Mouse (Mus musculus) forebrain, postnatal 0 days (tissue): Measurements from ENCODE around the gene Marveld1. TPM values are rescaled to one million over a fixed set of nuclear protein-coding genes. Genes with fewer than 3 reads are reported as not detected.

Source experiments
- ATAC-seq: fragments of 200-750 bp; cut with Nextera tagmentation; 2 replicates; pipeline ENCODE4 v1.8.0; 2017; ENCODE audit warnings: mild to moderate bottlenecking, moderate library complexity
- DNase-seq: peaks from one replicate; pipeline ENCODE4 v3.0.0-alpha.2; 2015
- H3K27ac ChIP-seq: fragments of 300-500 bp; sonication (generic); 2 replicates; pipeline ENCODE4 v1.5.1; 2014; ENCODE audit warnings: low read depth, mild to moderate bottlenecking, antibody characterized with exemption, low read length, moderate library complexity, mixed read lengths
- H3K27me3 ChIP-seq: fragments of 300-500 bp; sonication (generic); 2 replicates; pipeline ENCODE4 v1.6.1; 2014; ENCODE audit warnings: mild to moderate bottlenecking, low read length, mixed read lengths; ENCODE audit not compliant: insufficient read depth
- H3K36me3 ChIP-seq: fragments of 300-500 bp; sonication (generic); 2 replicates; pipeline ENCODE4 v1.6.1; 2014; ENCODE audit warnings: mild to moderate bottlenecking, moderate library complexity; ENCODE audit not compliant: insufficient read depth
- H3K4me1 ChIP-seq: fragments of 300-500 bp; sonication (generic); 2 replicates; pipeline ENCODE4 v1.6.1; 2014; ENCODE audit warnings: antibody characterized with exemption; ENCODE audit not compliant: insufficient read depth
- H3K4me2 ChIP-seq: fragments of 300-500 bp; sonication (generic); 2 replicates; pipeline ENCODE4 v1.6.1; 2014; ENCODE audit warnings: low read depth, mild to moderate bottlenecking, moderate library complexity
- H3K4me3 ChIP-seq: fragments of 300-500 bp; sonication (generic); 2 replicates; pipeline ENCODE4 v1.5.1; 2014; ENCODE audit warnings: low read depth, low read length, mixed read lengths
- H3K9ac ChIP-seq: fragments of 300-500 bp; sonication (generic); 2 replicates; pipeline ENCODE4 v1.6.1; 2014; ENCODE audit warnings: mild to moderate bottlenecking
- H3K9me3 ChIP-seq: fragments of 300-500 bp; sonication (generic); 2 replicates; pipeline ENCODE4 v1.6.1; 2016; ENCODE audit warnings: low read length
- CTCF ChIP-seq: sonication (generic); IDR thresholded peaks from 2 replicates; pipeline ENCODE4 v1.5.1; 2016; ENCODE audit warnings: antibody characterized with exemption, control low read depth, low read depth
- WGBS: fragments of 180-500 bp; shearing (Covaris S2); extraction: QIAGEN DNeasy Blood & Tissue Kit; methylation state at CpG from one replicate; pipeline ENCODE4 v1.1.7; 2014; 5-methylcytosine and 5-hydroxymethylcytosine counted together
- polyA plus RNA-seq: library from polyadenylated mRNA; unstranded; fragments of >200 nt; fragmentation: Nextera tagmentation; extraction: Ambion mirVana; gene quantifications from 2 replicates; pipeline ENCODE4 v1.2.1, GENCODE M21; 2015
- total RNA-seq: library from RNA; depleted of rRNA; stranded (reverse); fragments of >200 nt; gene quantifications from 2 replicates; pipeline ENCODE4 v1.2.3, GENCODE M21; 2014

Marveld1 gene
- total and polyA plus RNA-seq, 2 experiments from 2014 or later, result 4.3 to 11.9 TPM

DNA sequence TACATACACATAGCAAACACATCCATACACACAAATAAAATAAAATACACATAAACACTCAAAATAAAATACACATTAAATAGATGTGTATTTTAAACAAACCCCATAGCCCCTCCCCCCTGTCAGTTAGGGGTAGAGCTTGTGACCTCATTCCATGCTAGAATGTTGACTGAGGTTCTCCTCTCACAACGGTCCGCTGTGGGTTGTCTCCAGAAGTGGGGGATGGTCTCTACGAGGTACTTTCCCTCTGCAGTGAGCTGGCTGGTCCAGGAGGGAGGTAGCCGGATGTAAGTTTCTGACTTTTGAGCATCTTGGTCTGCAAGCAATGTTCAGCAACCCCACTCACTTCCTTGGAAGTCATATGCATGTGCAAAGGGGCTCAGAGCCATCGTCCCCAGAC, 16.6 kb downstream of the Marveld1 start, which contains the start of gene Zfyve27:
Gene Zfyve27 (plus strand): TSS at position 188 of the 400 bp plus-strand sequence.
- Histone ChIP-seq H3K36me3 (no peaks in the 10 kb centered on the region), H3K9me3 (no peaks in the 10 kb centered on the region), H3K9ac (no peak within 1 kb of the TSS), H3K27ac (no peak within 1 kb of the TSS), H3K4me3 (no peak within 1 kb of the TSS), H3K4me1 (no peaks in the 10 kb centered on the region; the same call in 1 of the 2 replicates), H3K4me2 (no peak within 1 kb of the TSS), H3K27me3 (no peaks in the 10 kb centered on the region)
- WGBS, result 58% methylated on average over 5 of the region's 5 CpGs
- DNase-seq (no peak), ATAC-seq (no peak)
- no peak for TF ChIP-seq CTCF

DNA sequence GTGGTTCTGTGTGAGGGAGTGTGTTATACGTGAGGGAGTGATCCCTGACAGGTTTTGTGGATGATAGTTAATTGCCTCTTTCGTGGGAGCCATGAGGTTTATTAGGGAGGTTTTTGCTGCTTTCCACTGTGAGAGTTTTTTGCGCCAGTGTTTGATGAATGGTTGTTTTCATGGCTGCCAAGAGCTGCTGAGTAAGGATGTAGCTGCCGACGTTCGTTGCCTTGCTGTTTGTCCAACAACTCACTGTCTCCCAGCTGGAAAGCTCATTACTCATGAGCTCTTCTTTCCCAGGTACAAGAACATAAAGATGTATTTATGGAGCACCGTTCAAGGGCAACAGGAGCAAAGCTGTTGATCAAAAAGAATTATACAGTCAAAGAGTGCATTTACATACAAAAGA, 17.0 kb downstream of the Marveld1 start:
- no peak overlapping the region for H3K27ac ChIP-seq

DNA sequence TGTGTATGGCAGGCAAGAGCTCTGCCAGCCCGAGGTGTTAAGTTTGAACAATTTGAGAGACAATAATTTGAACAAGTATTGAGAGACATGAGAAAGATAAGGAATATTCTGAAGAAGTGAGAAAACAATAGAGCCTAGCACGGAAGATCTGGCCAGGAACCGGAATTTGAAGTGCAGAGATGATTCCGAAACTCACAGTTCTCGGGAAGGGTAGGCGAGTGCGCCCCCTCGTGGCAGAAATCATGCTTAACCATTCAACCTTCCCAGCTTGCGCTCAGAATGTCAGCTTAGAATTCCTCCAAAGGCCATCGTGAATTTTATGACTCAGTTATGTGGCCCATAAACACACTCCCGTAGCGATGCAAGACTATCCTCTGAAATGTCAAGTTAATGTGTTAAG, 18.9 kb downstream of the Marveld1 start:
- WGBS, result 2% methylated on average over 12 of the region's 12 CpGs
- Histone ChIP-seq H3K27ac (no peak overlapping the region), H3K9ac (peak overlapping the region; percentile 28; the same call in 1 of the 2 replicates), H3K4me1 (peaks cover 4% of the 10 kb centered on the region; the same call in 1 of the 2 replicates), H3K4me3 (no peak overlapping the region), H3K9me3 (no peaks in the 10 kb centered on the region), H3K36me3 (no peaks in the 10 kb centered on the region), H3K27me3 (no peaks in the 10 kb centered on the region), H3K4me2 (peak overlapping the region; percentile 28)
- no peak for ATAC-seq
- TF ChIP-seq CTCF, result peak; percentile 89
- DNase-seq, result peak; percentile 87

More for the DNA sequence above, 17.0 kb downstream of the Marveld1 start:
- 17% methylated on average over 7 of the region's 7 CpGs for WGBS
- Histone ChIP-seq H3K9me3 (no peaks in the 10 kb centered on the region), H3K4me2 (no peak overlapping the region), H3K36me3 (no peaks in the 10 kb centered on the region), H3K4me1 (no peaks in the 10 kb centered on the region; the same call in 1 of the 2 replicates), H3K4me3 (no peak overlapping the region), H3K9ac (no peak overlapping the region), H3K27me3 (no peaks in the 10 kb centered on the region)
- DNase-seq (peak; percentile 33), ATAC-seq (no peak)
- no peak for TF ChIP-seq CTCF

DNA sequence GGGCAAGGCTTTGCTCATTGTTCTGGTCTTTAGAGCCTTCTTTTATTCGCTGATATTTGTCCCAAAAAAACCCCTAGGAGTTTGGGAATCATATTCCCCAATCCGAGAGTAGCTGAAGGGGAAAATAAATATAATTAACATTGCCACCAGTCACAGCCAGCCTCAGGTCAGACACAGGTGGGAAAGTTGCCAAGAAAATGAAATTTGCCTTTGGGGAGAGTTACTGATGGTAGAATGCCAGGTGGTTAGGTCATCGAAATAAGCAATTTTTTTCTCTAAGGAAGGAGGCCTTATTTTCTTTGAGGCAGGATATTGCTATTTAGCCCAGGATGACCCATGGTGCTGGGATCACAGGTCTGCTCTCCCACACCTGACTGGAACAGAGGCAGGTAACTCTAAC, 19.6 kb downstream of the Marveld1 start:
- H3K27me3 ChIP-seq, result no peaks in the 10 kb centered on the region
- no peak for TF ChIP-seq CTCF
- H3K4me2 ChIP-seq, result no peak overlapping the region
- DNase-seq (no peak), ATAC-seq (no peak)
- no peak overlapping the region for H3K27ac ChIP-seq
- WGBS, result 50% methylated on average over 3 of the region's 3 CpGs
- H3K4me3 ChIP-seq, result no peak overlapping the region
- peaks cover 10% of the 10 kb centered on the region for H3K4me1 ChIP-seq
- H3K9ac ChIP-seq, result no peak overlapping the region
- no peaks in the 10 kb centered on the region for H3K36me3 ChIP-seq
- no peaks in the 10 kb centered on the region for H3K9me3 ChIP-seq

DNA sequence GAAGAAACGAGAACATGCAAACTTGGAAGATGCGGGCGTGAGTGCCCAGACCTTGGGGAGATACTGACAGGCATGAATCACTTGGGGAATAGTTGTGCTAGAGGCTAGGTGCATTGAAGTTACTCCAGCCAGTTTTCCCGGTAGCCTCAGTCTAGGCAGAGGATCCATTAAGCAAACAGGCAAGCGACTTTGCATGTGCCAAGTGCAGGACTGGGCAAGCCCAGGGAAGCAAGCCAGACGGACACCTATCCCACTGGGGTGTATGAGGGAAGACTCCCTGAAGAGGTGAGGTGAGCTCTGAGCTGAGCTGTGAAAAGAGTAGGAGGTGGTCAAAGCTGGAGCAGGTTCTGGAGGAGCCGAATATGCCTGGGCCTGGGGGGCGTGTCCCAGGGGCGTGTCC, 20.3 kb downstream of the Marveld1 start:
- H3K4me1 ChIP-seq, result peaks cover 14% of the 10 kb centered on the region
- no peak for TF ChIP-seq CTCF

DNA sequence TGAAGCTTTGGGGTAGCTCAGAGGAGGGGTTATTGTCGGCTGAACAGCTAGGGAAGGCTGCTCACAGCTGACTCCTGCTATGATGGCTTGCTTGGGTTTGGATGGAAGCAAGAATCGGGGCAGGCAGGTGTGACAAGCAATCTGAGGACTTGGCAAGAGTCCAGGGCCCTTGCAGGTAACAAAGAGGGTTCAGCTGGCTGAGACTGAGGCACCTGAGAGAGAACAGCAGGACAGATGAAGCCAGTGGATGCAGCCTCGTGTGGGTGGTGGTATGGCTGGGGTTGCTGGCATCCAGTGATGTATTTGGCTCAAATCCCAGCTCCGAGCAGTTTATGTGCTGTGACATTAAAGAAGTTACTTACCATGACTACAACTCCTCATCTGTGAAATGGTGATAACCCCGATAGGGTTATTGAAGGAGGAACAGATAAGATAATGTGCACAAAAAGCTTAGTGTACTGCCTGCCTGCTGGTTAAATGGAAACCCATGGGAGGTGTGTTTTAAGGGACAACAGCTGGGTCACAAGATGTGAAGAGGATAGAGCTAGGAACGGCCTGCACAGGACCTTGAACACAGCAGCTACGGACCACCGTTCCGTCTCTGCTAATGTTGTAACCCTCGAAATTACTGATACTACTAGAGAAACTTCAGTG, 22.2 kb downstream of the Marveld1 start:
- H3K27me3 ChIP-seq, result no peaks in the 10 kb centered on the region
- TF ChIP-seq CTCF, result no peak
- peaks cover 14% of the 10 kb centered on the region for H3K4me1 ChIP-seq
- H3K4me3 ChIP-seq, result no peak overlapping the region
- H3K9me3 ChIP-seq, result no peaks in the 10 kb centered on the region
- H3K27ac ChIP-seq, result no peak overlapping the region
- H3K36me3 ChIP-seq, result no peaks in the 10 kb centered on the region
- H3K9ac ChIP-seq, result 0 out of 2 replicates have a peak overlapping the region, but pooled peaks have one; percentile 6
- WGBS, result 68% methylated on average over 10 of the region's 10 CpGs
- DNase-seq (no peak), ATAC-seq (no peak)
- H3K4me2 ChIP-seq, result no peak overlapping the region

More for the DNA sequence above, 20.3 kb downstream of the Marveld1 start:
- Histone ChIP-seq H3K4me2 (no peak overlapping the region), H3K9me3 (no peaks in the 10 kb centered on the region), H3K4me3 (no peak overlapping the region), H3K36me3 (no peaks in the 10 kb centered on the region), H3K27me3 (no peaks in the 10 kb centered on the region), H3K9ac (no peak overlapping the region), H3K27ac (no peak overlapping the region)
- WGBS, result 61% methylated on average over 9 of the region's 9 CpGs
- ATAC-seq (no peak), DNase-seq (no peak)

DNA sequence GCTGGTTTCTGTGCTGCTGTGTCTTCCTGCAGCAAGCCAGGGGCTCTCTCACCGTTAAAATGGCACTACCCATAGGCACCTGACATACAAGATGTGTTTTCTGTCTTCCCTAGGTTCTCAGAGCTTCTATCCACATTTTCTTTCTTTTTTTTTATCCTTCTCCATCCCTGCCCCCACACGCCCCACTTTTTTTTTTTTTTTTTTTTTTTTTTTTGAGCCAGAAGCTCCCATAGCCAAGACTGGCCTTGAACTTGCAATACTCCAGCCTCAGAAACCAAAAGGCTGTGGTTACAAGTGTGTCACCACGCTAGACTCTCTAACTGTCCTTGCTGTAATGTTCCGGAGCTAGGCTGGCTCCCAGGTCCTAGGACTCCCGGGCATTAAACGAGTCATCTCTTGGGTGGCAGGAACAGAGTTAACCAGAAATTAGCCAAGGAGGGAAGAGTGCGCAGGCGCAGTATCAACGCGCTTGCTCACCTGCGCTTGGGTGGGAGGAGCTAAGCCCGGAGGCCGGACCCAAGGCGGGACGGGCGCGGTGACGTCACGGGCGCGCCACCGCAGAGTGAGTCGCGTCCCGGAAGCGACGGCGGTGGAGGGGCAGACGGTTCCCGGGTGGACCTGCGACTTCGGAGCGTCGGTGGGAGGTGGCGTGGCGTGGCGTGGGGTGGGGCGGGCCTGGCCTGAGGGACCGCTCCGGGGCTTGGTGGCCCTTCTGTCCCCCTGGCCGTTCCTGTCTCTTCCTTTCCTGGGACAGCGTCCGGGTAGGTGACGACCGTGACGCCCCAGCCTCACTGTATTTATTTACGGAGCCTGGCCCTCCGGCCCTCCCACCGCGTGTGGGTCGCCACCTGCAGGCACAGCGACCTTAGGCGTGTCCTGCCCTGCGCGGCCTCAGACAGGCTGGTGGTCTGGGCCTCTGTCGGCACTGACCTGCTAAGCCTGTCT, 23.1 kb downstream of the Marveld1 start:
- Histone ChIP-seq H3K27ac (peak overlapping the region; percentile 42; the same call in 1 of the 2 replicates), H3K9ac (peak overlapping the region; percentile 84), H3K36me3 (no peaks in the 10 kb centered on the region), H3K4me1 (peaks cover 14% of the 10 kb centered on the region), H3K4me2 (peak overlapping the region; percentile 82), H3K27me3 (no peaks in the 10 kb centered on the region), H3K4me3 (peak overlapping the region; percentile 78), H3K9me3 (no peaks in the 10 kb centered on the region)
- DNase-seq (peak; percentile 97), ATAC-seq (peak; percentile 97)
- 4% methylated on average over 49 of the region's 56 CpGs for WGBS
- 0 out of 2 replicates have a peak, but pooled peaks have one; percentile 11 for TF ChIP-seq CTCF
